Mouse (Mus musculus): ENCODE data around the gene Fez1. TPM values are rescaled to one million over a fixed set of nuclear protein-coding genes. Genes with fewer than 3 reads are reported as not detected.

Gene Fez1
- polyA plus RNA-seq, 1 experiment from 2014 or later = 0.08 TPM

GRCm38 (mm10) chr9:36923753-36924152 lies 102.1 kb downstream of the Fez1 start:
- Histone ChIP-seq H3K4me1 (ENCODE audit: control insufficient read depth, low read depth, low read length) (no peaks in the 10 kb centered on the region), H3K27ac (ENCODE audit: low read length) (no peak overlapping the region), H3K4me2 (ENCODE audit: low read depth, low read length) (no peak overlapping the region), H3K27me3 (ENCODE audit: control insufficient read depth, insufficient read depth, low read depth, low read length) (no peaks in the 10 kb centered on the region), H3K4me3 (ENCODE audit: low read depth, low read length) (no peak overlapping the region), H3K9me3 (replicated peaks; ENCODE audit: control insufficient read depth, low read length) (no peaks in the 10 kb centered on the region), H3K36me3 (ENCODE audit: control insufficient read depth, insufficient read depth) (no peaks in the 10 kb centered on the region), H3K9ac (ENCODE audit: low read depth, low read length) (no peak overlapping the region)
- no peak for ATAC-seq (ENCODE audit: low read depth)
- 61% methylated on average over 5 of the region's 5 CpGs for WGBS (ENCODE audit: insufficient replicate concordance)

Other genes with a start within 250 kb of the Fez1 start
- gene Gm17689, start 239.2 kb upstream of the Fez1 start, polyA plus RNA-seq (2015; fragmentation: Nextera tagmentation; extraction: Ambion mirVana) = not detected in 2 replicates
- gene A630095E13Rik, start 178.5 kb upstream of the Fez1 start, polyA plus RNA-seq (2015; fragmentation: Nextera tagmentation; extraction: Ambion mirVana) = not detected in 2 replicates
- gene Acrv1, start 128.6 kb upstream of the Fez1 start, polyA plus RNA-seq (2015; fragmentation: Nextera tagmentation; extraction: Ambion mirVana) = not detected in 2 replicates
- gene Chek1, start 94.8 kb upstream of the Fez1 start, polyA plus RNA-seq (2015; fragmentation: Nextera tagmentation; extraction: Ambion mirVana) = 15.3 and 15.6 TPM in 2 replicates
- 192 and 201 TPM in 2 replicates for gene Stt3a, start 54.2 kb upstream of the Fez1 start, polyA plus RNA-seq (2015; fragmentation: Nextera tagmentation; extraction: Ambion mirVana)
- 25.3 and 26.2 TPM in 2 replicates for gene Ei24, start 24.5 kb upstream of the Fez1 start, polyA plus RNA-seq (2015; fragmentation: Nextera tagmentation; extraction: Ambion mirVana)

All from liver, embryonic 16.5 days (tissue).